Mouse (Mus musculus) retina, adult 2 months (tissue): Measurements from ENCODE around the gene Marcksl1.

Experiments used
- DNase-seq: peaks from one replicate; pipeline ENCODE4 v3.0.0-alpha.2; 2012; ENCODE audit warnings: low read depth, low spot score

Gene Marcksl1

DNA sequence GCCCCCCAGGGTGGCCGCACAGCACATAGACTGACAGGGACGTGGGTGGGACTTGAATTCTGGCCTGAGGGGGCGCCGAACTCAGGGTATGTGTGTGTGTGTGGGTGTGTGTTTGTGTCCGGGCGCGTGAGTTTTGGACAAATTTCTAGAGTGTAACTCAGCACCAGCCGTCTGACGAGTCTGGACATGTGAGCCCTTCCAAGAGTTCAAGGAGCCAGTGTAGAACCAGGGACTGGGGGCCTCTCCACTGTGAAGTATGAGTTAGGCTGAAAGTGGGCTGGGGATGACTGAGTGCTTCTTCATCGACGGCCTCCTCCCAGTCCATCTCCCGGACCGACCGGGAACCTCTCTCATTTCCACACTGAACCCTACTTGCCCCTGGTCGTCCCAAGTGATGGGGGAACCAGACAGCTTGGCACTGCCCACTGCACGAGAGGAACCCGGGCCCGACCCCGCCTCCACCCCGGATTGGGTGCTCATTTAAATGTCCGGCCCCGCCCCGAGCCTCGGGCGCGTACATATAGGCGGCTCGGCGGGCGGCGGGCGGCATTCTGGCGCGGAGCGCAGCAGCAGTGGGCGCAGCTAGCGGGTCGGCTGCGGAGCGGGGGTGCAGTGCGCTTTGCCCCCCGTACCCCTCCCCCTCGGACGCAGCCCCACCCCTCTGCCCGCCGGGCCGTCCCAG, at the start of gene Marcksl1:
Gene Marcksl1 (plus strand): TSS at position 496 of the 682 bp plus-strand sequence.
- no peak for DNase-seq

- no peak for DNase-seq
These were observed 49.0 kb upstream of the Marcksl1 start for GRCm38 (mm10) chr4:129464286-129464815.

DNA sequence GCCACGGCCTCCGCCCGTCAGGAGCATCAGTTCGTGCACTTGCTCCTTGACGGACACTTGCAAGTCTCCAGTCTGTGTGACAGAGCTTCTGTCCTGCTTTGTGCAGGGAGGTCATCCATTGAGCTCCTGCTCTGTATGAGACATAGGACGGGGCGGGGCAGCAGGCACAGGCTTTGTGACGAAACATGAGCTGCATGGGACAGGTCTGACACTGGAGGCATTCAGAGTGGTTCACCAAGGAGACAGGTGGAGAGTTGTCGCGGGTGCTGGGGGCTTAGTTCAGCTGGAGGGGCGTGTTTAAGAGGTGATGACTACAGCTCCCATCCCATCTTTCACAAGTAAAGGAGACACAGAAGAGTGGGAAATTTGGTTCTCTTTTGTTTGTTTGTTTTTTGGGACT, 37.3 kb upstream of the Marcksl1 start:
- DNase-seq, result no peak

- no peak for DNase-seq
These were observed 33.5 kb upstream of the Marcksl1 start for GRCm38 (mm10) chr4:129479863-129480262.

- DNase-seq, result no peak
These were observed 32.3 kb upstream of the Marcksl1 start for GRCm38 (mm10) chr4:129481090-129481489.

- no peak for DNase-seq
These were observed 22.2 kb upstream of the Marcksl1 start, which contains the start of the genes Tssk3 and Fam229a for GRCm38 (mm10) chr4:129490972-129491880. Gene Tssk3, minus strand, starts transcription at chr4:129491022. Gene Fam229a, plus strand, starts transcription at chr4:129491190.

DNA sequence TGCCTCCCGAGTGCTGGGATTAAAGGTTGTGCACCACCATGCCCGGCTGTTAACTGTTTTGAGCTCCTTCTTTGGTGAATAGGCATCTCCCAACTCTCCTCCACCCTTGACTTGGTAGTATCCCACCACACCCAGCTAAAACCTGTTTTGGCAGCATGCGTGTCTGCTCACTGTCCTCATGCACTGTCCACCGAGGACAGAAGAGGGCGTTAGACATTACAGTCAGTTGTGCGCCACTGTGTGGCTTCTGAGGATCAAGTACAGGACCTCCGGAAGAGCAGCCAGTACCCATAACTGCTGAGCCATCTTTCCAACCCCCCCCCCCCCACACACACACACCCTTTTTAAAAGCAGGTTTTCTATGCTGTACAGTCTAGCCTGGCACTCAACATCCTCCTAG, 18.7 kb upstream of the Marcksl1 start:
- no peak for DNase-seq

GRCm38 (mm10) chr4:129495672-129496562, 17.5 kb upstream of the Marcksl1 start:
- DNase-seq, result peak; percentile 50

GRCm38 (mm10) chr4:129496631-129497030, 16.8 kb upstream of the Marcksl1 start:
- DNase-seq, result no peak

DNA sequence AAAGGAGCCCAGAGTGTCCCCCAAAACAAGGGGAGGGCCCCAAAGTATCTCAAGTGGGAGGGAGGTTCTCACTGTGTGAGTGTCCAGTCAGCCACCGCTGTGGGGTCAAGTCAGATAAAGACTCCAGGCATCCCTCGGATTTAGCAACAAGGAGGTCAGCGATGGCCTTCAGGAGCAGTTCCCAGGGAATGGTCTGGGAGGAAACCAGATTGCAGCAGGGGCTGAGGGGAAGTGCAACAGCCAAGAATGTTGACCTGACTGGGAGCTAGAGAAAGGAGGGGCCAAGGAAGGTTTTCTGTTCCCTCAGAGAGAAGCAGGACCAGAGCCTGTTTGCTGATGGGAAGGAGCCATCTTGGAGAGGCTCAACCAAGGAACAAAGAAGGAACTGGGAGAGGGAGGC, 14.4 kb upstream of the Marcksl1 start:
- no peak for DNase-seq

DNA sequence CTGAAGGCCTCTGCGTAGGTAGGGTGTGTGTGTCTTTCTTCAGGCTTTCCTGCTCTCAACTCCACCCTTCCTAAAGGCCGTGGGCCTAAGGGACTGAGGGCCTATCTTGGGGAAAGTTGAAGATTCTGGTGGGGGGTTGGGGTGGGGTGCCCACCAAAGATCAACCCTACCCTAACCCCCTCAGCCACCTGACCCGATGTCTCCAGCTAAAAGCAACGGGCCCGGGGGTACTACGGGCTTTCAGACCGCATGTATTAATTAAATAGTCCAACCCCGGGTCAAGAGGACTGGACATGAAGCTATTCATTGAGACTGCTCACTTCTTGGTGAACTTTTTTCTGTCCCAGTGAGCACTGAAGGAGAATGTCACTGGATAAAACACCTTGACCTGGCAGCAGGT, 13.4 kb upstream of the Marcksl1 start:
- no peak for DNase-seq

DNA sequence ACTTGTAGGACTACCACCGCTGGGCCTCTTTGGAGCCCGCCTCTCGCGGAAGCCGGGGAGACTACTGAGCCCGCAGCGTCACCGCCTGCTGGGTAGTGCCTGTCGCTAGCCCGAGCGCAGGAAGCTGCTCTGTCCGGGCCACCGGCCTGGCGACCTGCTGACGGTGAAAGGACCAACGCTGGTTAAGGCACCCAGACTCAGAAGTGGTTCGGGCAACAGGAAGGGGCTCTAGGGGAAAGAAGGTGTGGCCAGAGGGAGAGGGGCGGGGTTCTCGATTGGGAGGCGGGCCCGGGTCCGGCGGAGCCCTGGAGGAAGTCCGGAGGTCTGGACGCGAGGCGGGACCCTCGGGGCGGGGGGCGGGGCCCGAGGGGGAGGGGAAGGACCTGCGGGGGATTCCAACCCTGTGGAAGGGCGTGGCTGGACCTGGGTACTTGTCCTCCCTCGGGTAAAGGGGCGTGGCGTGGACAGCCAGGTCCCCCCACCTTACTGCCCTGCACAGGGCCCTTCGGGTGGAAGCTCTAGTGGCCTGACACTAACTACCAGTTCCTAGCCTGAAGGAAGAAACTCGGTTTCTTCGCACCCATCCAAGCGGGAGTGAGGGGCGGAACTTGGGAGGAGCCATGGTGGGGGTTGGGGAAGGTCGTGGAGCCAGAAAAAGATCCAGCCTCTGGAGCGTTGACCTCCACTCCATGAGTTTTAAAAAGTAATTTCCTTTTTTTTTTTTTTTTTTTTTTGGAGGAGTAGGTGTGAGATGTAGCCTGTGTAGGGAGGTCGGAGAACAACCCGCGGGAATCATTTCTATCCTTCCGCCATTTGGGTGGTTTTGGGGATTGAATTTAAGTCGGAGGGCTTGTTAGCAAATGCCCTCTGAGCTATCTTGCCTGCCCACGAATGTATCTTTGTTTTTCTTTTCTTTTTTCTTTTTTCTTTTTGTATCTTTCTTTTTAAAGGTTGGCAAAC, 12.5 kb upstream of the Marcksl1 start:
- DNase-seq, result no peak

DNA sequence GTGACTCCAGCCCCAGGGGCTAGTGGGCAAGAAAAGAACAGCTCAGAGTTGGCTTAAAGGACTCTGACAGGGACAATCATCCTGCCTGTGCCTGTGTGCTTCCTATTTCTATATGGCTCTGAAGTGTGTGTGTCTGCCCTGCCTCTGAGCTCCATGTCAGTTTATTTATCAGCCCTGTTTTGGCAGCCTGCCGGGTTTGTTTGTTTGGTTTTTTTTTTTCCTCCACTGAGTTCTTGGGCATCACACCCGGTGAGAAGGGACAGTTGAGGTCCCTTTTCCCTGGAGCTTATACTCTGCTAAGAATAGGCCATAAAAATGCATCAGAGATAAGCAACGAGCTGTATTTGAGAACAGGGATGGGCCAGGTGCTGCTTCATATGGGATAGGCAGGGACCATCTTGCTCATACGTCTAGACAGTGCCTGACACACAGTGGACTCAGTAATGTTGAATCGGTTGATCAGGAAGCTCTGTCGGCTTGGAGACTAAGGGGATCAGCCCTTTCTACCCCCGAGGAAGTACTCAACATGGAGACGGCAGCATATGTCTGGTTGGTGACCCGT, 11.0 kb upstream of the Marcksl1 start:
- DNase-seq, result no peak

DNA sequence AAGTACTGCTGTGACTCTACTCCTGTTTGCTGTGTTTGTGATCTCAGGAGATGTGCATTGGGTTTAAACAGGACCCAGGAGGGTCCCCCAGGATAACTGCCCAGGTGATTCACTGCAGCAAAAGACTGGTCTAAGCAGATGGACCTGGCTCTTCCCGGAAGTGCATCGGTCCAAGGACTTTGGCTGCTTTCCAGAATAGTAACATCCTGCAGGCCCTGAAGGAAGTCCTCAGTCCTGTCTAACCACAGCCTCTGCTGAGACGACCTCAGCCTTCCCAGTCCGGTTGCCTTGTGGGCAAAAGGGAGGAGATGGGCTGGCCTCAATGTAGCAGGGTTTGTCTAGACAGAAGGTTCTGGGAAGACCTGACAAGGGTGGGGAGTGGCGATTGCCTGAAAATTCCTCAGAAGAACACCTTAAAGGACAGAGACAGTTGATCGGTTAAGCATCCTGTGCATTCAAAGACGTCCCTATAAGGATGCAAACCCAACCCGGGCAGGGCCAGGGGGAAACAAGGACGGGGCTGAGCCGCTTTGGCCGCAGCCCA, 10.4 kb upstream of the Marcksl1 start:
- no peak for DNase-seq

GRCm38 (mm10) chr4:129505511-129505910, 7.9 kb upstream of the Marcksl1 start:
- DNase-seq, result no peak

- DNase-seq, result no peak
These were observed 5.7 kb upstream of the Marcksl1 start for GRCm38 (mm10) chr4:129507434-129508236.

GRCm38 (mm10) chr4:129508237-129508515, 5.2 kb upstream of the Marcksl1 start:
- no peak for DNase-seq

DNA sequence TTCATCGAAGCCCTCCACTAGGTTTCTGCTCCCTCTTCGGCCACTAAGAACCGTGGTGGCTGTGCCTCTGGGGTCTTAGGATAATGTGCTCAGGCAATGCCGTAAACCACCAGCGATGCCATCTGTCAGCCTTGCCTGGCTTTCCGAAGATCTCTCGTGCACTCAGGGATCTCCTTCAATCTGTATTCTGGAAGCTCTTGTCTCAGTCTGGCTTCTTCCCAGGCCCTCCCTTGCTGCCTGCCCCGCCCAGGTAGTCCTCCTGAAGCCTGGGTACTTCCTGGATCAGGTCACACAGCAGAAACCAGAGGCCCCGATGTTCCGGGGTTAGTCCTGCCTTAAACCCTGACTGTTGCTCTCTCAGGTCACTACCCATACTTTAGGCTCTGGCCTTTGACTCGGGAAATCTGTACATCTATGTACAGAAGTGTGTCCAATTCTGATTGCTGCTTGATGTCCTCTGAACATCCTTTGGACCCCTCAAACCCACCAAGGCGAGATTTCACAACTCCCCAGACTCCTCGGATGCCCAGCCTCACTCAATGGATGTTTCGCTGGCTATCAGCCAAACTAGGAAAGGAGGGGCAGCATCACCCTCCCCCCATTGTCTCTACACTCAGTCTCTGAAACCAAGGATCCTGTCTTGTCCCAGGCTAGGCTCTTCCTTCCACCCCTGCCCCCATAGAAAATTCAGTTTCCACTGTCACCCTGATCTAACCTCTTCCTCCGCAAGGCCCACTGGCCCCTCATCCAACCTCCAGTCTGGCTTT, 4.4 kb upstream of the Marcksl1 start:
- no peak for DNase-seq
